Mouse (Mus musculus): ENCODE results near the gene Pbx1.

Gene Pbx1

DNA sequence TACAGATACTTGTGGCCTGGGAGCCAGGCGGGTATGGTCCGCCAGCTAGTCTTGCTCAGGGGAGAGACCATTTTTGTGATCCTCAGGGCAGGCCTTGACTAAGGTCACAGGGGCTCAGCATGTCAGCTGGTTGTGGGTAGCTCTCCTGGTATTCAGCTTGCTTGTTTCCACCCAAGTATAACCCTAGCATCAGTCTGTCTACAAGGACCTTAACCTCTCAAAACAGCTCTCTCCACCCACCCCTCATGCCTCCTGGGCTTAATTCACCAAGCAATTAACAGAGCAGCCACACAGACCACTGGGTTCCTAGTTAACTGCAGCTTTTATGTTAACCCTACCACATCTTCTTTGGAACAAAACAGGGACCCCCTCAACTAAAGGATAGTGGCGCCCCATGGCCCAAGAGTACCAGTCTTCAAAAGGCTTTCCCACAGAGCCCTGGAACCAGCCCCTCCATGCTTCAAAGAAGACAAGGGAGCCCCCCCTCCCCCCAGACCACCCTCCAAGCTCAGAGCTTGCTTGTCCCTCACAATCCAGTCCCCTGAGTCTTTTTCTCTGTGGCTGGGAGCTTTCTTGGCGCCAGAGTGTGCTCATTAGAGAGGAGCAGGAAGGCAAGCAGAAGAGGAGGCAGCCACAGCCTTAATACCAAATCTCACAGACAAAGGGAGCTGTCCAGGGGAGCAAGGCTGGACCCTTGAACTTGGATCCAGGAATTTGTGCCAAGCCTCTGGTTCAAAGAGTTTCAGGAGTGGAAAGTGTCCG, 48.1 kb downstream of the Pbx1 start:
- DNase-seq (ENCODE audit: low spot score in 2 of 2) = no peak

GRCm38 (mm10) chr1:168382823-168383157, 49.3 kb downstream of the Pbx1 start:
- DNase-seq (ENCODE audit: low spot score in 2 of 2) = no peak

DNA sequence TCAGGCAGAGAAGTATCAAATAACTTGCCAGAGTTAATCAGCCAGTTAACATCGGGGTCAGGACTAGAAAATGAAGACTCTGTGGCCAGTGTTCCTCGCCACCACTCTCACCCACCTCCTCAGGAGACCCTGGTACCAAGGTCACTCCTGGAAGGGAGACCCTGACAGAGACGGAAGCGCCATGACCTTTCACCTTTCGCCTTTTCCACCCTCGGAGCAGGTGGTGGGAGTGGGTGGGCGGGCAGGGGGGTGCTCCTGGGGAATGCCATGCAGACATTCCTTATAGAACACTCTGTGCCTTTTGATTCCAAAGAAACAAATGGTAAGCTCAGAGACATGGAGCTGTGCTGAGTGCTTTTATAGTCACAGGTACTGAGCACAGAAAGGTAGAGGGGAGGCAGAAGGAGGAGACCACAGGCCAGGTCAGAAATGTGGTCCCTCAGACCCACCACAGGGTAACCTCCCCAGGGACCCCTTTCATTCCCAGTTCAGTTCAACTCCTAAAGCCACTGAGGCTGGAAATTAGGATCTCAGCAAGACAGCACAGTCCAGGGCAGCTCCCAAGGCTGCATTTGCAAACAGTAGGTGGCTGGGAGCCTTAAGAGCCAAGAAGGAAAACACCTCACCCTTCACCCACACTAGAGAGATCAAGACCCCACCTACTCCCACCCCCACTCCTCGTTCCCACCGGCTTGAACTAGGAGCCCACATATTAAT, 49.8 kb downstream of the Pbx1 start:
- DNase-seq (ENCODE audit: low spot score in 2 of 2) = no peak

DNA sequence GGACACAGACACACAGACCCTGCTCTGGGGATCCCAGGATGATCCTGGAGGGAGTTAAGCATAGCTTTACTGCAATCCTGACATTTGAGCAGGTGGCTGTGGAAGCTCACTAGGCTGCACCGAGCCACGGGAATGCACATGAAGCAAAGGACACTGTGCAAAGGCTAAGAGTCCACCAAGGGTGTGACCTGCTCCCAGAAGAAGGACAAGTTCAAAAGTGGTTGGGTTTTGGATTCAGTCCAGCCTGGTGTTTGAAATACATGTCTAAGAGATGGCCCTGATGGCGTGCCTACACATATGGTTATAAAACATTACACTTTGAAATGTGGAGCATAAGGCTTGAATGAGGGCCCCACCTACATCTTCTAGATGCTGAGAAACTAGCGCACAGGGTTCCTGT, 50.6 kb downstream of the Pbx1 start:
- DNase-seq (ENCODE audit: low spot score in 2 of 2) = no peak

GRCm38 (mm10) chr1:168380241-168380770, 51.8 kb downstream of the Pbx1 start:
- DNase-seq (ENCODE audit: low spot score in 2 of 2) = no peak

DNA sequence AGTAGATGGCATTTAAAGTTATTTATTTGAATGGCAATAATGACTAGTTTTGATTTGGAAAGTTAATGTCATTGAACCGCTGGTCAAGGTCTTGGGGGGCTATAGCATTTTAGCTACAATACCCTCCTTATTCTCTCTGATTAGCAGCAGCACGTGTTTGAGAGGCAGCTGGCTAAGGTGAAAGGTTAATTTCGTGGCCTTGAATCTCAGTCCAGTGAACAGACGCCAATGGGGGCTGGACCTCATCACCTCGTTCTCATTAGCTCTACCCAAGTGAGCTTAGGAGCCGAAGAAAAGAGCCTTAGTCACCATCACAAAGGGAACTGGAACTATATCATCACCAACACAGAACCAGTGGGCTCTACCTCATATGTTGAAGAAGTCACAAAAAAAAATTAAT, 54.4 kb downstream of the Pbx1 start:
- DNase-seq (ENCODE audit: low spot score in 2 of 2) = no peak

DNA sequence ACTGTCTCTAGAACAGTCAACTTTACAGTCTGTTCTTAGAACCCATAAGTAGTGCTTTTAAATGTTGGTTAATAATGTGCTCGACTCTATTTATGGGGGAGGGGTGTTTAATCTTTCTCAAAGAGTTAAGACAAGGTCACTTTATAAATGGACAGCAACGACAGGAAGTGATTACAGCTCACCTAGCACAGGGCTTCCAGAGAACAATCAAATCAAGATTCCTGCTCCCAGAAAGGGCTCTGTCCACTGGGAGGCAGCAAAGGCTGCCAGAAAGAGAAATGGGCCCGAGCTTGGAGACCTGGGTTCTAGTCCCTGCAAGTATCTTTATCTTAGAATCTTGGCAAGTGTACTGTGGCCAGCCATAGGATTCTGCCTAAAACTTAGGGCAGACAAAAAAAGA, 55.7 kb downstream of the Pbx1 start:
- DNase-seq (ENCODE audit: low spot score in 2 of 2) = no peak

GRCm38 (mm10) chr1:168374953-168375600, 57.0 kb downstream of the Pbx1 start:
- DNase-seq (ENCODE audit: low spot score in 2 of 2) = no peak

DNA sequence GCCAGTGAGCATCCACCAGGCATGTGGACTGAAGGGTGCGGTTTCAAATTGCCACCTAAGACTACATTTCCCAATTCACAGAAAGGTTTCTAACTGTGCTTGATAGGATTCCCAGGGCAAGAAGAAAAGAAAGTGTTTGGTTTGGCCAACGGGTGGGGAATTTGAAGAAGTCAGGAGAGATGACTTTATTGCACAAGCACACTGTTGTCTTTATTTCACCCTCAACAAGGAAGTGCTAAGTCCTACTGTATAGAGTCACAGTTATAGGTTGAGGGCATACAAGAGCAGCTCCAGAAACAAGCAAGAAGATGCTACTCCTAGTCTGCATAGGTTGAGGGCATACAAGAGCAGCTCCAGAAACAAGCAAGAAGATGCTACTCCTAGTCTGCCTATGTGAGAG, 60.0 kb downstream of the Pbx1 start:
- DNase-seq (ENCODE audit: low spot score in 2 of 2) = no peak

DNA sequence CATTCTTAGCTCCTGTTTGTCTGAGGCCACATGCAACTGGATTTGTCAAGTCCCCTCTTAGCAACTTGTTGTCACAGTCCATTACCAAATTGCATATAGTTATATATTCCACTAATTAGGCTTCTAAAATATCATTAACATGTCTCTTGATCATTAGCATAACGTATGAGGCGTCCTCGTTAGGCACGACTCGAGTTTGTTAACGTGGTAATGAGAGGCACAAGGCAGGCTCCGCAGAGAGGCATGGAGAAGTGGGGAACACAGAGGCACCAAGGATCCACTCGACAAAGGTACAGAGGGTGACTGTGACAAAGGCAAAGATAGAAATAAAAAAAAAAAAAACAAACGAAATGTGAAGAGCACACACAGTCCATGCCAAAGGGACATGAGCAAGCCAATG, 61.1 kb downstream of the Pbx1 start:
- DNase-seq (ENCODE audit: low spot score in 2 of 2) = no peak

- no peak for DNase-seq (ENCODE audit: low spot score in 2 of 2)
Measured at GRCm38 (mm10) chr1:168366261-168366660, 65.8 kb downstream of the Pbx1 start.

DNA sequence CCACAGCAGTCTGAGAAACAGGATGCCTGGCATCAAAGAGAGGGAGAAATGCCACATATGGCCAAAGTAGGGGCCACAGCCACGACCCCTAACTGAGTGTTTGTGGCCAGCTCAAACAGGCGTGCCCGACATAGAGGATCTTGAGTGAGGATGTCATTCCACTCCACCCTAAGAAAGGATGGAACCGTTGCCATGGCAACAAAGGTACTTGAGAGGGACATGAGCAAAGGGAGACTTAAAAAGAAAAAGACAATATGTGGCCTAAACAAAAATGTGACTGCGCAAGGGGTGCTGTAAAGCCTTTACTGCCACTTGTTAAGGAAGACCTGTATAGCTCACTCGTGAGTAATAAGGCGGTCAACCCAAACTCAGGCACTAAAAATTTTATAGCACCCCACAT, 67.7 kb downstream of the Pbx1 start:
- no peak for DNase-seq (ENCODE audit: low spot score in 2 of 2)

GRCm38 (mm10) chr1:168363053-168363452, 69.0 kb downstream of the Pbx1 start:
- no peak for DNase-seq (ENCODE audit: low spot score in 2 of 2)

DNA sequence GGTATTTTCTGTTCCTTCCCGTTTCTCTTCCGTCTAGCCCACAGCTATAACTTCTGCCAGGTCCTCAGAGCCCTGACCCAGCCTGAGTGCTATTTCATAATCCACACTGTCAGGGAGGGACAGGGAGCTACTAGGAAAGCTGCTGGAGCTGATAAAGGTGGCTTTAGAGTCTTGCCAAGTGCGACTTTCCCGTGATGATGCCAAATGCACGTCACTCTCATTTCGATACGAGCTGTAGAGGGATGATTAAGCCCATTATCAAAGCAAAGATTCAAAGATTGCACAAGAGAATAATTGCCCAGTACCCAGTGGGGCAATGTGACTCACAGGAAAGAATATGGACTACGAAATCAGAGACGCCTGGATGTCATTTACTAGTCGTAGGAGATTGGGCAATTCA, 69.6 kb downstream of the Pbx1 start:
- DNase-seq (ENCODE audit: low spot score in 2 of 2) = no peak

GRCm38 (mm10) chr1:168357680-168358611, 74.1 kb downstream of the Pbx1 start:
- no peak for DNase-seq (ENCODE audit: low spot score in 2 of 2)

DNA sequence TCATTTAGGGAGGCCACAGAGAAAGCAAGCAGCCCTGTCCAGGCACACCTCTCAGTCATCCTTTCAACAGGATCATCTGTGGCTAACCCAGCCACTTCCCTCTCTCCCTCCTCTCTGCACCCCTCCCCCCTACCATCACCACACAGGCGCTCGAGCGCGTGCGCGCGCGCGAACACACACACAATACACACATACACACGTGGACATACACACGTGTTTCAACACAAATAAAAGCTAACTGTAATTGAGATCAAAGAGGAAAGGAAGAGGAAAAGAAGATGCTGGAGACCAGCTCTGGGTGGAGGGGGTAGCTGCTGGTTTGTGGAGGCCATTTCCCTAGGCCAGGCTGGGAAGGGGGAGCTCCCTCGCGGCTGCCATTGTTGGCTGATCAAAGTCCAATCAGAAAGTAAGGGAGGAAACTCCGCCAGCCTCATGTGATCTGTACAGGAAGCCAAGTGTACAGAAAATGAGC, 75.1 kb downstream of the Pbx1 start:
- DNase-seq (ENCODE audit: low spot score in 2 of 2) = no peak

- DNase-seq (ENCODE audit: low spot score in 2 of 2) = no peak
Measured at GRCm38 (mm10) chr1:168355985-168356556, 76.0 kb downstream of the Pbx1 start.

GRCm38 (mm10) chr1:168354934-168355333, 77.1 kb downstream of the Pbx1 start:
- no peak for DNase-seq (ENCODE audit: low spot score in 2 of 2)

GRCm38 (mm10) chr1:168348036-168348784, 83.9 kb downstream of the Pbx1 start:
- no peak for DNase-seq (ENCODE audit: low spot score in 2 of 2)

GRCm38 (mm10) chr1:168344918-168345317, 87.2 kb downstream of the Pbx1 start:
- DNase-seq (ENCODE audit: low spot score in 2 of 2) = no peak

Data from right cerebral cortex, postnatal 36 days (tissue).